Mouse (Mus musculus): ENCODE results near the gene Pnmal1.

Gene Pnmal1

DNA sequence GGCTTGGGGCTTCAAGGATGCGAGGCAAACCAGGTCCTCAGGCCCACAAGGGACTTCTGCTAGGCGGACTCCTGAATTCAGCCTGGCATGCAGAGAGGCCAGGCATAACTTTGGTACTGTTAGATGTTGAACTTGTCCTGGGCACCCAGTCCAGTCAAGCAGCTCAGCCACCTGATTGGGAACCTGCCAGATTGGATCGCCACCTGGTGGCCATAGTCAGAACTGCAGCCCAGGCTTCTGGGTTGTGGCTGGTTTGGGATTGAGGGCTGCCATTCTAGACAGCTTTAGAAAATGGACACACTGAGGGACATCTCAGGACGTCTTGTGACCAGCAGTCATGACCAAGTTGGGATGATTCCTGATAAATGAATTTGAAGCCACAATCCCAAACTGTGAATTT lies 40.2 kb downstream of the Pnmal1 start:
- DNase-seq: peak; percentile 90

DNA sequence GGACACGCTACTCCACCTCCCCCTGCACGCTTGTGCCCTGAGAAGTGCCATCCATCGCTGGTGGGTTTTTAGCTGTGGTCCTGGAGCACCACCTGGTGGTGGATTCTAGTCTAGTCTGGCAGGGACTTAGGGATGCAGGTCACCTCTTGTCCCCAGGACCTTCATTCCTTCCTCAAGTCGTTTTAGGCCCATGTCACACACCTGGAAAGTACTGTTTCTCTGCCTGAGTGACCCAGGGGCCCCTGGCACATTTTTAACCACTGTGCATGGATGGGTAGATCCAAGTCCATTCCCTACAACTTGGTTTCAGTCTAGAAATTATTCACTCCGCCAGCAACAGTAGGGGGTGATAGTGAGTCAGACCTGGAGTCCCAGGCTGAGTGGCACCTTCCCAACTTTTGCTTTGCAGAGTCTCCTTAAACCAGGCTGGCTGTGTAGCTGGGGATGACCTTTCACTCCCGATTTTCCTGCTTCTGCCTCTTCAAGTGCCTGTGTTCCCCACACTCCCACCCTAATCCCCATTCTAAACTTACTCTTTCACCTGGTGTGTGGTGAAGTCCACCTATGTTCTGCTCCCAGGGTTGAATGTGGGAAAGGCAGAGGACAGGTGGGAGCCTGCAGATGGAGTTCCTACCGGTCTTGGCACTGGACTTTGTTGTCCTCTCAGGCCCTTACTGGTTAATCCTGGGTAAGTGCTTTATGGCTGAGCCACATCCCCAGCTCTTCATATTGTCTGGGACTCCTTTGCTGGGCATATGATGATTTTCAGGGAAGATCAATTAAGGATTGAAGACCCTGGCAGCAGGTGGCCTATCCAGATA lies 43.1 kb downstream of the Pnmal1 start:
- DNase-seq: peak; percentile 85

DNA sequence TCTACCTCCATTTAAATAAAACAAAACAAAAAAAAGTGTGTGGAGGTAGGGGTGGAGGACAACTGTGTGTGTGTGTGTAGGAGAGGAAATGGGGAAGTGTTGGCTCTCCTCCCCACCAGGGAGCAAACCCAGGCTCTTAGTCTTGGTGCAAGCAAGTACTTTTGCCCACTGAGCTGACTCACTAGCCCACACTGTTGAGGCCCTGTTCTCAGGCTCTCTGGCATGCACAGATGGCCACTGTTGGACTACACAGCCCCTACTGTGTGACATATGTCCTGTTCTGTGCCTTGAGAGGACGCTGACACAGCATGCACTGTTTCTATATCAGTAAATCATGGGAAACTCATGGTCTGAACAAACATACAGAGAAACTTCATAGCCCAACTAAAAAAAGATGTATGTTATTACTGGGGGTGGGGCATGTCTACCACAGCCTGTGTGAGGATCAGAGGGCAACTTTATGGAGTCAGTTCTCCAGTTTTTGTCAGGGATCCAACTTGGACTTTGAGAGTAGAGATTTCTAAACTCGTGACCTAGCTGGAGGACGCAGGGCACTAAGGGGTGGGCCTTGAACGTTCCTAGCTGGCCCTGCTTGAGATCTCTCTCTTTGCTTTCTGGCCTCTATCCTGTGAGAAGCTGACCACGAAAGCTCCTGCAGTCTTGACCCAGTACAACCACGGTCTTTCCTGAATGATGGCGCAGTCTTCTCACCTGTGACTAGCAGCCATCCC lies 43.9 kb downstream of the Pnmal1 start:
- peak; percentile 74 for DNase-seq

DNA sequence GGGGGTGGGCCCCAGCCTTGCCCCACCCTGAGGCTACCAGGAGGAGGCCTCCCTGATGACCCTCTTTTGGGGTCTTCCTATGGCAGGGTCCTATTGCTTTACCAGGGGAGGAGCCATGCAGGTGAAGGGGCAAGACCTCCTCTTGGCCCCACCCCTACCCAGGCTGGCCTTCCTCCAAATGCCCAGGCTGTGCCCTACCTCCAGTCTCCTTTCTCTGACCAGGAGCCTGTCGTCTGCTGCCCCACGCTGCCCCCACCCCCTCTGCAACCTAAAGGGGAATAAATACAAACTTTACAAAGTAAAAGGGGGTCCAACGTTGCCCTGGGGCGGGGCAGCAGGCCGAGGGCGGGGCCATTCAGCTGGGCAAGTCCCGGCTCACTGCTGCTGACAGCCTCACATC lies 45.2 kb downstream of the Pnmal1 start:
- DNase-seq: peak; percentile 52

DNA sequence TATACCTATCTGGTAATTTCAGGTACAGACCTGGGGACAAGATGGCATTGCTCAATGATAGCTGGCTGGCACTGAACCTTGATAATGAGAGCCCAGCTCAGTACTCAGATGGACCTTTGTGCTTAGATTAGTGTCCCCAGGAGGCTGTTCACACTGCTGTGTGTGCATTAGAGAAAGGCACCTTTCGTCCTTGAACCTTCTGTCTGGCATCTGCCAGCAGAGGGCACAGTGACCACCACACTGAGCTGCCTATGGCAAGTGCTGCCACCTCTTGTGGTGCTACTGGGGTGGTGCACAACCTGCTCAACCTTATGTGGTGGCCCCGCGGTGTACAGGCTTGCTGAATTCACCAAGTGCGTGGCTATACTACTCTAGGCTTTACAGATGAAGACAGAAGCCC lies 47.8 kb downstream of the Pnmal1 start:
- DNase-seq: peak; percentile 61

DNA sequence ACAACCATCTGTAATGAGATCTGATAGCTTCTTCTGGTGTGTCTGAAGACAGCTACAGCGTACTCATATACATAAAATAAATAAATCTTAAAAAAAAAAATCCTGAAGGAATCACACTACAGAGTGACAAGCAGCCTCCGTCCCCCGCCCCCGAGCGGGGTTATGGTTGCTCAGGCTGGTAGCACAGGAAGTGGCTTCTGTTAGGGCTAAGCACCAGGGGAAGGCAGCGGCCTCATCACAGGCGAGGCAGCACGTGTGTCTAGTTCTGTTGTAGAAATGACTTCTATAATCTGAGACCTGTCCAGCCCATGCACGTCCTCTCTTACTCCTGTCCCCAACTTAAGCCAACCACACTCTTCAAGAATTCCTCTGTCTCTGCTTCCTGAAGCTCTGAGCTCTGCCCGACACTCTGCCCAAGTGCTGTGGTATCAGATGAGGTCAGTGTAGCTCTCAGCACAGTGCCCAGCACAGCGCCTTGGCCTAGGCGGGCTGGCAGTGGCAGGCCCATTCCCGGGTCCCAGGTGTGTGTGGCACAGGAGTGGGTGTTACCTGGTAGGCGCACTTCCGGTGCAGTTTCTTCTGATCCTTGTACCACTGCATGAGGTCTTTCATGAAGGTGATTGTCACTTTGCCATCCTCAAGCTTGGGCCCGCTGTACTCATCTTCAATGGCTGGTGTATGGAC lies 50.0 kb downstream of the Pnmal1 start:
- no peak for DNase-seq

DNA sequence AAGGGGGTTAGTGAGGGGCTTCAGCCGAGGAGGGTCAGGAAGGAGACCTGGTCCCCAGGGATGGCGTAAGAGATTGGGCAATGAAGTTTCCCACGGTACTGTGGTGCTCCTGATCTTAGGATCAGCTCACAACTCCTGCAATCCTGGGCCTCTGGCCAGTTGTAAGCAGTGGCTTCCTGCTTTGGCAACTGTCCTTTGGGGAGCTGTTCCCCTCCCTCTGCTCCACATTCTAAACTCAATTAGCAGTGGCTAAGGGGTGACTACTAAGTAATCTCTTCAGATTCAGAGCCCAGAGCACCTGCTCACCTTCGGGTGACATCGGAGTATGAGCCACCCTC lies 50.5 kb downstream of the Pnmal1 start:
- DNase-seq: no peak

DNA sequence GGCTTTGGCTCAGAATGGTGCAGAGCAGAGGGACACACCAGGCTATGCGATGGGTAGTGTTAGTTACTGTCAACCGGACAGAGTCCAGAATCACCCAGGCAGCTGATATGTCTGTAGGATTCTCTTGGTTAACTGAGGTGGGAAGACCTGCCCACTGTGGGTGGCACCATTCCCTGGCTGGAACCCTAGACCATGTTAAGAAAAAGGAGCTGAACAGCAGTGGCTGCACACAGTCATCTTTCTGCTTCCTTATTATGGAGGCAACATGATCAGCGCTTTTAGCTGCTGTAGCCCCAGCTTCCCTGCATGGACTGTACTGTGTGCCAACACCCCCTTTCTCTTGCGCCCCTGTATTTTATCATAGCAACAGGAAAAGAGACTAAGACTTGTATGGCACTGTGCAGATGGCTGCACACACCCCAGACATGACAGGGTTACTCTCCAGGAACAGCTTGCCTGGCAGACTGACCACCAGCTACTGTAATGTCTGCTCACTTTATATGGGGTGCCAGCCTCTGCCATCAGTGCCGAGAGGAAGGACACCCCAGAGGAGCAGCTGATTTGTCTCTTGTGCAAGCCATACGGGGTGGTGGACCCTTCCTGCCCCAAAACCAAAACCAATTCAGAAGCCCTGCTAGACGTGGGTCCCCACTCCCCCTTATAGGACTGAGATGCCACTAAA lies 52.6 kb downstream of the Pnmal1 start:
- no peak for DNase-seq
